Mouse (Mus musculus) liver, embryonic 14.5 days (tissue): ENCODE measurements around the gene St6galnac3. TPM values are rescaled to one million over a fixed set of nuclear protein-coding genes. Genes with fewer than 3 reads are reported as not detected.

Experiments used
- ATAC-seq: fragments of 200-750 bp; cut with Nextera tagmentation; 2 replicates; pipeline ENCODE4 v1.8.0; 2017; ENCODE audit warnings: moderate number of reproducible peaks, mild to moderate bottlenecking, moderate library complexity; ENCODE audit not compliant: insufficient read depth
- DNase-seq, 3 experiments: peaks; one replicate each; pipeline ENCODE4 v3.0.0-alpha.2; 2012 to 2013; ENCODE audit warnings: low read depth in 3 of 3, low spot score in 3 of 3
- H3K27ac ChIP-seq: fragments of 300-500 bp; sonication (generic); 2 replicates; pipeline ENCODE4 v1.5.1; 2014; ENCODE audit warnings: moderate library complexity, mild to moderate bottlenecking, control low read depth, inconsistent platforms
- H3K27me3 ChIP-seq: fragments of 300-500 bp; sonication (generic); 2 replicates; pipeline ENCODE4 v1.6.1; 2014; ENCODE audit warnings: mild to moderate bottlenecking, low read length, moderate library complexity; ENCODE audit not compliant: control insufficient read depth, insufficient read depth
- H3K36me3 ChIP-seq: fragments of 300-500 bp; sonication (generic); replicated peaks from 2 replicates; pipeline ENCODE4 v1.6.1; 2014; ENCODE audit warnings: low read depth; ENCODE audit not compliant: control insufficient read depth, insufficient read depth
- H3K4me1 ChIP-seq, 2 experiments: fragments of 200-500 bp in 1 of 2; fragments of 300-500 bp in 1 of 2; sonication (generic) in 1 of 2; replicated peaks; 2 replicates each; pipeline ENCODE4 v1.6.1; 2012 to 2014; ENCODE audit warnings: antibody characterized with exemption in 1 of 2, inconsistent platforms in 1 of 2, low read length in 1 of 2; ENCODE audit not compliant: control insufficient read depth in 2 of 2, insufficient read depth in 2 of 2
- H3K4me2 ChIP-seq: fragments of 300-500 bp; sonication (generic); 2 replicates; pipeline ENCODE4 v1.6.1; 2014; ENCODE audit warnings: low read depth, mild to moderate bottlenecking, control low read depth, moderate library complexity
- H3K4me3 ChIP-seq, 2 experiments: fragments of 200-500 bp in 1 of 2; fragments of 300-500 bp in 1 of 2; sonication (generic) in 1 of 2; 2 replicates each; pipeline ENCODE4 v1.5.1; 2012 to 2014; ENCODE audit warnings: low read depth in 2 of 2, low read length in 2 of 2, mild to moderate bottlenecking in 2 of 2, control low read depth in 1 of 2, inconsistent platforms in 1 of 2, moderate library complexity in 1 of 2; ENCODE audit not compliant: insufficient read depth in 1 of 2
- H3K9ac ChIP-seq: fragments of 300-500 bp; sonication (generic); replicated peaks from 2 replicates; pipeline ENCODE4 v1.6.1; 2014; ENCODE audit warnings: mild to moderate bottlenecking, control low read depth, moderate library complexity
- H3K9me3 ChIP-seq: fragments of 300-500 bp; sonication (generic); 2 replicates; pipeline ENCODE4 v1.6.1; 2016; ENCODE audit warnings: low read length, mixed read lengths; ENCODE audit not compliant: control insufficient read depth
- CTCF ChIP-seq: IDR thresholded peaks from 2 replicates; pipeline ENCODE4 v1.5.1; 2016; ENCODE audit warnings: antibody characterized with exemption, low read depth, control low read depth
- EP300 ChIP-seq: IDR thresholded peaks from 2 replicates; pipeline ENCODE4 v1.6.1; 2016; ENCODE audit warnings: antibody characterized with exemption, low read depth
- WGBS: fragments of 180-500 bp; shearing (Covaris S2); extraction: QIAGEN DNeasy Blood & Tissue Kit; methylation state at CpG from one replicate; pipeline ENCODE4 v1.1.7; 2014; ENCODE audit not compliant: insufficient replicate concordance; 5-methylcytosine and 5-hydroxymethylcytosine counted together
- polyA plus RNA-seq, 2 experiments: library from polyadenylated mRNA; depleted of rRNA in 1 of 2; stranded (reverse) in 1 of 2; unstranded in 1 of 2; fragments of >200 nt; fragmentation: Nextera tagmentation in 1 of 2; extraction: Ambion mirVana in 1 of 2; gene quantifications; 2 replicates each; pipeline versions ENCODE4 v1.2.1 to v1.2.3; 2012 to 2014

The St6galnac3 gene
- polyA plus RNA-seq, 2 experiments: 2.9 to 5.7 TPM

DNA sequence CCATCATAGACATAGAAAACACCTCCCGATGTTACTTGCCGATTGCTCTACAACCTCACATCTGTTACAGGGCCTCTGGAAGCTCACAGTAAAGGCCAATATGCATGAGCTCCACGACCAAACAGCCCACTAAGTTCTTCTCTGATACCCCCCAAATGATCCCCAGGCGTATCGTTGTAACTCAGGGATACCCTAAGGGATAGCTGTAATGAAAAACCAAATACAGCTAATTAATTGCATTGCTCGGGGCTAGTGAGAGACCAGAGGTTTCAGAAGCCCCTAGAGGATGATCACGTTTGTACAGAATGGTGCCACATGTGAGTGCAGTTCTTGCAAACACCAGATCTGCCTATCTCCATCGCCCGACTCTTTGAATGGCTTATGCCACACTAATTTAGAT is 315.7 kb downstream of the St6galnac3 start:
- no peak overlapping the region for H3K4me3 ChIP-seq
- H3K27me3 ChIP-seq: no peaks in the 10 kb centered on the region
- no peak for TF ChIP-seq CTCF
- no peak overlapping the region for H3K27ac ChIP-seq
- H3K9ac ChIP-seq: no peak overlapping the region
- no peaks in the 10 kb centered on the region for H3K9me3 ChIP-seq
- ATAC-seq (no peak), DNase-seq (no peak)
- WGBS: 70% methylated on average over 9 of the region's 9 CpGs
- no peaks in the 10 kb centered on the region for H3K4me1 ChIP-seq
- H3K4me2 ChIP-seq: no peak overlapping the region
- H3K36me3 ChIP-seq: no peaks in the 10 kb centered on the region

DNA sequence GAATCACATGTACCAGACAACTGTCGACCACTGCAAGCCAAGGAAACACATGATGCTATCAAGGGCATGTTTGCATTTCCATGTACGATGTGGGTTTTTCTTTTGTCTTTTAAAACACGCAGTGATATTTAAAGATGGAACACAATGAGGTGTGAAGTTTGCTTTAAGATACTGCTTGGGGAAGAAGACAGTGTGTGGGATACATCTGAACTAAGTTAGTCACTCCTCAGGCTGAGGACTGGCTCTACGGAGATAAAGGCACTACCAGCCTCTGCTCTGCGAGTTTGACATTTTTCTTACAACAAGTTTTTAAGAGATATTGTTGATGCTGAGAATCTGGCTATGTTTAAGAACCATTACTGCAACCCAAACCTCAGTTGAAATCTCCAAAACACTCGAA is 316.6 kb downstream of the St6galnac3 start:
- Histone ChIP-seq H3K4me2 (no peak overlapping the region), H3K4me3 (no peak overlapping the region), H3K9ac (no peak overlapping the region), H3K36me3 (no peaks in the 10 kb centered on the region), H3K27me3 (no peaks in the 10 kb centered on the region), H3K4me1 (no peaks in the 10 kb centered on the region), H3K9me3 (no peaks in the 10 kb centered on the region), H3K27ac (no peak overlapping the region)
- ATAC-seq (no peak), DNase-seq (no peak)
- no peak for TF ChIP-seq CTCF
- TF ChIP-seq EP300: no peak
- 70% methylated on average over 6 of the region's 6 CpGs for WGBS

DNA sequence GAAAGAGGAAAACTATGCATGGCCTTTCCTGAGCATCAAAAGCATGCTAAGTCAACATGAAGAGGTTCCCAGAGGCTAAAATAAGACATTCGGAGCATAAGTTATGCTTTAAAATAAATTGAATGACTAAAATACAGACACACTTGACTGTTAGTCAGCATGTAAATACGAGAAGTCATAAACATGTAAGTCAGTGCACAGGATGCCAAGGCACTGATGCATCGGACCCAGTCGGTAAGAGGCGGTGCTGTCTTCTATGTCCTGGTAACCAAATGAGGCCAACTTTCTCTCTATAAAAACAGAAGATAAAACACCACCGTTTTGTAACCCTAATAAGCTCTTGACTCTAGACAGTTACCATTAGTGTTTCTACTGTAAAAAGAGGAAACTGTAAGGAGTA is 317.3 kb downstream of the St6galnac3 start:
- H3K4me2 ChIP-seq: no peak overlapping the region
- WGBS: 74% methylated on average over 6 of the region's 6 CpGs

DNA sequence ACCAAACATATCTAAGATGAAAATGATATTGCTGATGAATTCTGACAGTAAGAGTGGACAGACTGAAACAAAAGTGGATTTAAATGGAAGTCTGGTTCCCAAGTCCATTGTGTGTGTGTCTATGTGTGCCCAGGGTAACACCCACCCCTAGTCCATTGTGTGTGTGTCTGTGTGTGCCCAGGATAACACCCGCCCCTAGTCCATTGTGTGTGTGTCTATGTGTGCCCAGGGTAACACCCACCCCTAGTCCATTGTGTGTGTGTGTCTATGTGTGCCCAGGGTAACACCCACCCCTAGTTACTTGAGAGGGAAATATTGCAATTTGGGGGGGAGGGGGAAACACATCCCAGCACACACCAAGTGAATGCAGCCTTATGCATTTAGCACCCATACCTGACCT is 318.1 kb downstream of the St6galnac3 start:
- Histone ChIP-seq H3K4me2 (no peak overlapping the region), H3K4me1 (no peaks in the 10 kb centered on the region), H3K4me3 (no peak overlapping the region), H3K27ac (no peak overlapping the region), H3K9ac (no peak overlapping the region), H3K9me3 (no peaks in the 10 kb centered on the region), H3K27me3 (no peaks in the 10 kb centered on the region), H3K36me3 (no peaks in the 10 kb centered on the region)
- TF ChIP-seq CTCF (no peak), EP300 (no peak)
- ATAC-seq (no peak), DNase-seq (no peak)
- whole genome bisulfite sequencing: 63% methylated on average over 1 of the region's 1 CpGs

More for the DNA sequence above, 317.3 kb downstream of the St6galnac3 start:
- Histone ChIP-seq H3K36me3 (no peaks in the 10 kb centered on the region), H3K27me3 (no peaks in the 10 kb centered on the region), H3K4me3 (no peak overlapping the region), H3K4me1 (no peaks in the 10 kb centered on the region), H3K9ac (no peak overlapping the region), H3K9me3 (no peaks in the 10 kb centered on the region), H3K27ac (no peak overlapping the region)
- TF ChIP-seq CTCF (no peak), EP300 (no peak)
- ATAC-seq (no peak), DNase-seq (no peak)

DNA sequence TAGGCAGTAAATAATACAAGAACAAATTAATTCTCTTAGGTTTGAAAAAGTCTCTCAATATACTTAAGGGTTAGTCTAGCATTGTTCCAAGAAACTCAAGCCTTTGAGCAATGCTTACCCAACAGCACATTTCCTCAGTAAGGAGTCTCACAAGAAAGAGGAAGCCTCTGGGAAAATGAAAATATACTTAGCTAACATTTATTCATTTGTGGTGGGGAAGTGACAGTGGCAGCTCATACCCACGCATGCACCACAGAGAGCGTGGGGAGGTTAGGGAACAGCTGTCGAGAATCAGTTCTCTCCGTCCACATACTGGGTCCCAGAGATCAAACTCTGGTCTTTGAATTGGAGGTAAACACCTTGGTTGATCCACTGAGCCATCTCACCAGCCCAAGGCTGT is 318.8 kb downstream of the St6galnac3 start:
- ATAC-seq (no peak), DNase-seq (no peak)
- Histone ChIP-seq H3K27ac (no peak overlapping the region), H3K4me3 (no peak overlapping the region), H3K9ac (no peak overlapping the region), H3K27me3 (no peaks in the 10 kb centered on the region), H3K4me1 (no peaks in the 10 kb centered on the region), H3K36me3 (no peaks in the 10 kb centered on the region), H3K9me3 (no peaks in the 10 kb centered on the region), H3K4me2 (no peak overlapping the region)
- WGBS: 43% methylated on average over 4 of the region's 4 CpGs
- TF ChIP-seq CTCF (no peak), EP300 (no peak)

DNA sequence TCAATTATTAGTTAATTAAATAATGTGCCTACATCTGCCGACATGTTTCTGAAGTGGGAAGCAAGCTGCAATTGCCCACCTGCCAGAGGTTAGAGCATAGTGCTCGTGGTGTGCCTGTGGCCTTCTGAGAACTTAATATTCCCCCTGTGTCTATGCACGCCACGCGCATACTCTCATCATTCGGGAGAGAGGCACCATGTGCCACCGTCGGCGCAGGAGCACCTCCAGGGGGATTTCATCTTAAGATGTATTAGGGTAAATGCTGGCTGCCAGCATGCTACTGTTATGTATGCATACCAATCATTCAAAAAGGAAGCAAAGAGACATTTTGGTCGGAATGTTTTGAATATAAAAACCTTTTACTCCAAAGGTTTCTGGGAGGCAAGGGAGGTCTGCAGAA is 319.3 kb downstream of the St6galnac3 start:
- Histone ChIP-seq H3K4me3 (no peak overlapping the region), H3K27ac (no peak overlapping the region), H3K36me3 (no peaks in the 10 kb centered on the region), H3K9ac (no peak overlapping the region), H3K4me1 (no peaks in the 10 kb centered on the region), H3K9me3 (no peaks in the 10 kb centered on the region), H3K4me2 (no peak overlapping the region), H3K27me3 (no peaks in the 10 kb centered on the region)
- TF ChIP-seq EP300 (no peak), CTCF (no peak)
- DNase-seq (no peak), ATAC-seq (no peak)
- 80% methylated on average over 10 of the region's 10 CpGs for WGBS
